Comparison of ENCODE assay signal across 15 mouse cellular contexts in the genomic region with DNA sequence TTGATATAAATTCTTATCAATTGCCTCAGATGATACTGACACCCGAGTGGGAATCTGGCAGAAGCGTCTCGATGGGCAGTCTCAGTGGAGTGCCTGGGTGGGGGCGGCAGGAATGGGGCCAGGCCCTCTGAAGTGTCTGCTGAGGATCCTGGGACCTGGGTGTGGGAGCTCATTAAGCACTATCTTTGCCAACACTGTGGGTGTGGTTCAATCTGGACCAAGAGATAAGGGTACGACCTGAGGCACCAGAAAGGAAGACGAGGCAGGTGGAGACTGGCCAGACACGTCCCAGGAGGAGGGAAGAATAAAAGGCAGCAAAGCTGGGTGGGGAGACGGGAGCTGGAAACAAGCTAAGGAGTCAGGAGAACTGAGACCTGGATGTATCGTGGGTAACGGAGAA. TPM values are rescaled to one million over a fixed set of nuclear protein-coding genes. Genes with fewer than 3 reads are reported as not detected.
DNase-seq lines count a peak whose midpoint lies in the region; ATAC-seq and TF ChIP-seq lines count a peak whose summit lies in the region.
"Had no signal": no experiment of that assay in that cellular context is flagged by ENCODE, and none has a peak within 500 bp of the region (broad histone marks: within the 10 kb centered on the region; RNA-seq: fewer than 3 reads in every experiment).

No protein-coding gene starts in this region.

- H3K9me3 ChIP-seq in lung, embryonic 14.5 days (ENCODE audit: low read depth, low read length): no peaks in the 10 kb centered on the region
- H3K9me3 ChIP-seq in intestine, postnatal 0 days (ENCODE audit: control insufficient read depth): no peaks in the 10 kb centered on the region
- H3K9me3 ChIP-seq: hindbrain, embryonic 13.5 days; midbrain, embryonic 12.5 days; neural tube, embryonic 12.5 days had no signal

- TF ChIP-seq CTCF in lung, embryonic 14.5 days (IDR thresholded peaks at IDR 0.05; ENCODE audit: low read depth): no peak
- TF ChIP-seq CTCF in intestine, postnatal 0 days (IDR thresholded peaks at IDR 0.05; ENCODE audit: low read depth): no peak
- no peak for TF ChIP-seq CTCF in kidney, adult 2 months (conservative IDR thresholded peaks at IDR 0.05; ENCODE audit: insufficient read depth, insufficient read length, low read depth, low read length)

- H3K27me3 ChIP-seq in lung, embryonic 14.5 days (ENCODE audit: insufficient read depth, low read length): no peaks in the 10 kb centered on the region
- H3K27me3 ChIP-seq in intestine, postnatal 0 days (replicated peaks; ENCODE audit: control insufficient read depth, insufficient read depth, low read length): no peaks in the 10 kb centered on the region
- no peaks in the 10 kb centered on the region for H3K27me3 ChIP-seq in kidney, adult 2 months (replicated peaks; ENCODE audit: control insufficient read depth, insufficient read depth, low read length)
- H3K27me3 ChIP-seq: neural tube, embryonic 12.5 days had no signal

- H3K4me2 ChIP-seq in lung, embryonic 14.5 days: no peak overlapping the region
- peak overlapping the region; percentile 40 for H3K4me2 ChIP-seq in intestine, postnatal 0 days (replicated peaks; ENCODE audit: low read depth)
- H3K4me2 ChIP-seq: hindbrain, embryonic 13.5 days; midbrain, embryonic 12.5 days; neural tube, embryonic 12.5 days had no signal

- no peak overlapping the region for H3K9ac ChIP-seq in lung, embryonic 14.5 days
- no peak overlapping the region for H3K9ac ChIP-seq in intestine, postnatal 0 days (ENCODE audit: low read depth, low read length)
- H3K9ac ChIP-seq: hindbrain, embryonic 13.5 days; midbrain, embryonic 12.5 days; neural tube, embryonic 12.5 days had no signal

- ATAC-seq in lung, embryonic 14.5 days (ENCODE audit: insufficient read depth): 0 out of 2 replicates have a peak, but pooled peaks have one; percentile 14
- ATAC-seq in erythroblast, adult 5-6 weeks (replicated peaks; ENCODE audit: low FRiP score, poor library complexity, severe bottlenecking): peak; percentile 90
- ATAC-seq in intestine, postnatal 0 days: no peak
- ATAC-seq: forebrain, embryonic 14.5 days had no signal

- no peaks in the 10 kb centered on the region for H3K36me3 ChIP-seq in lung, embryonic 14.5 days (ENCODE audit: insufficient read depth)
- no peaks in the 10 kb centered on the region for H3K36me3 ChIP-seq in intestine, postnatal 0 days (ENCODE audit: control insufficient read depth, insufficient read depth)
- no peaks in the 10 kb centered on the region for H3K36me3 ChIP-seq in kidney, adult 2 months (ENCODE audit: control insufficient read depth, insufficient read depth, low read length)
- H3K36me3 ChIP-seq: hindbrain, embryonic 13.5 days; midbrain, embryonic 12.5 days; neural tube, embryonic 12.5 days had no signal

- no peak for TF ChIP-seq POLR2A in kidney, adult 2 months (IDR thresholded peaks at IDR 0.05; ENCODE audit: low read depth, low read length)

- 54% methylated on average over 10 of the region's 10 CpGs for WGBS in lung, embryonic 14.5 days
- 32% methylated on average over 10 of the region's 10 CpGs for WGBS in intestine, postnatal 0 days
- 71% methylated on average over 10 of the region's 10 CpGs for WGBS in kidney, adult 2 months

- no peak overlapping the region for H3K27ac ChIP-seq in lung, embryonic 14.5 days (ENCODE audit: low read depth)
- no peak overlapping the region for H3K27ac ChIP-seq in intestine, postnatal 0 days (ENCODE audit: low read depth, low read length)
- H3K27ac ChIP-seq in kidney, adult 2 months (ENCODE audit: insufficient read depth, low read depth, low read length): no peak overlapping the region
- H3K27ac ChIP-seq: hindbrain, embryonic 13.5 days; midbrain, embryonic 12.5 days; neural tube, embryonic 12.5 days had no signal

- H3K4me1 ChIP-seq in lung, embryonic 14.5 days (ENCODE audit: insufficient read depth): no peaks in the 10 kb centered on the region
- no peaks in the 10 kb centered on the region for H3K4me1 ChIP-seq in intestine, postnatal 0 days (replicated peaks; ENCODE audit: control insufficient read depth, insufficient read depth, low read length)
- H3K4me1 ChIP-seq in kidney, adult 2 months (ENCODE audit: control insufficient read depth, insufficient read depth, low read length): no peaks in the 10 kb centered on the region
- H3K4me1 ChIP-seq: hindbrain, embryonic 13.5 days; midbrain, embryonic 12.5 days; neural tube, embryonic 12.5 days had no signal

- no peak for DNase-seq in lung, embryonic 14.5 days
- no peak for DNase-seq in lung, postnatal 10 days
- DNase-seq in spleen, postnatal 14 days (ENCODE audit: low spot score in 2 of 2): peak; percentile 24 to 41
- DNase-seq in layer of hippocampus, postnatal 25 days (ENCODE audit: extremely low spot score in 1 of 2, low spot score in 1 of 2): no peak
- no peak for DNase-seq in kidney, adult 2 months
- DNase-seq: adrenal gland, postnatal 25 days; cerebellum, adult 18-20 months; gastrocnemius, postnatal 10 days had no signal

- H3K4me3 ChIP-seq in lung, embryonic 14.5 days (ENCODE audit: low read depth, low read length): no peak overlapping the region
- H3K4me3 ChIP-seq in intestine, postnatal 0 days (ENCODE audit: low read depth, low read length): no peak overlapping the region
- H3K4me3 ChIP-seq in kidney, adult 2 months (ENCODE audit: insufficient read depth, low read depth, low read length): no peak overlapping the region
- H3K4me3 ChIP-seq: hindbrain, embryonic 13.5 days; midbrain, embryonic 12.5 days; neural tube, embryonic 12.5 days had no signal

RNA-seq across cellular contexts. Expression of a gene that starts 24.9 kb away (rescaled TPM):
- polyA plus RNA-seq in lung, embryonic 14.5 days (2014; fragmentation: Nextera tagmentation; extraction: Ambion mirVana): 3.3 and 3.6 TPM in 2 replicates
- not detected in 2 replicates for total RNA-seq in erythroblast, adult 5-6 weeks (2015; ENCODE audit: low replicate concordance)
- total RNA-seq in erythroblast, adult 5-6 weeks (2017; ENCODE audit: low replicate concordance): not detected in 2 replicates
- polyA plus RNA-seq in intestine, postnatal 0 days (2015; fragmentation: Nextera tagmentation; extraction: Ambion mirVana): 19.8 and 20.7 TPM in 2 replicates
- 10 to 100 TPM; 10.4 to 12.3 TPM for total RNA-seq in layer of hippocampus, postnatal 25 days (2021)
- polyA plus RNA-seq in kidney, adult 2 months (2012; rRNA removed): 30.3 and 44.7 TPM in 2 replicates
- total RNA-seq: adrenal gland, postnatal 25 days had no signal
- polyA plus RNA-seq: forebrain, embryonic 14.5 days had no signal

RNA-seq across cellular contexts. Expression of a gene that starts 41.9 kb away (rescaled TPM):
- 9.0 and 10.3 TPM in 2 replicates for polyA plus RNA-seq in lung, embryonic 14.5 days (2014; fragmentation: Nextera tagmentation; extraction: Ambion mirVana)
- total RNA-seq in erythroblast, adult 5-6 weeks (2015; ENCODE audit: low replicate concordance): not detected in 2 replicates
- total RNA-seq in erythroblast, adult 5-6 weeks (2017; ENCODE audit: low replicate concordance): not detected in 2 replicates
- 119 TPM in 2 replicates for polyA plus RNA-seq in intestine, postnatal 0 days (2015; fragmentation: Nextera tagmentation; extraction: Ambion mirVana)
- total RNA-seq in layer of hippocampus, postnatal 25 days (2021): not detected
- polyA plus RNA-seq in kidney, adult 2 months (2012; rRNA removed): 166 and 182 TPM in 2 replicates
- total RNA-seq: adrenal gland, postnatal 25 days; gastrocnemius, postnatal 10 days; left cerebral cortex, adult 18-20 months had no signal
- polyA plus RNA-seq: forebrain, embryonic 14.5 days; hindbrain, embryonic 13.5 days; neural tube, embryonic 12.5 days had no signal

RNA-seq across cellular contexts. Expression of a gene that starts 51.9 kb away (rescaled TPM):
- 0.12 and 0.22 TPM in 2 replicates for polyA plus RNA-seq in lung, embryonic 14.5 days (2014; fragmentation: Nextera tagmentation; extraction: Ambion mirVana)
- 0.63 TPM in 1 of 2 replicates, not detected in the other for total RNA-seq in erythroblast, adult 5-6 weeks (2015; ENCODE audit: low replicate concordance)
- total RNA-seq in erythroblast, adult 5-6 weeks (2017; ENCODE audit: low replicate concordance): 0.51 and 0.84 TPM in 2 replicates
- polyA plus RNA-seq in intestine, postnatal 0 days (2015; fragmentation: Nextera tagmentation; extraction: Ambion mirVana): 0.29 and 0.42 TPM in 2 replicates
- under 1 TPM; 0.47 to 0.71 TPM for total RNA-seq in layer of hippocampus, postnatal 25 days (2021)
- 0.06 and 0.08 TPM in 2 replicates for polyA plus RNA-seq in kidney, adult 2 months (2012; rRNA removed)
- total RNA-seq: adrenal gland, postnatal 25 days; gastrocnemius, postnatal 10 days had no signal

RNA-seq across cellular contexts. Expression of a gene that starts 51.9 kb away (rescaled TPM):
- polyA plus RNA-seq in lung, embryonic 14.5 days (2014; fragmentation: Nextera tagmentation; extraction: Ambion mirVana): 161 and 166 TPM in 2 replicates
- 28.4 and 35.1 TPM in 2 replicates for total RNA-seq in erythroblast, adult 5-6 weeks (2015; ENCODE audit: low replicate concordance)
- total RNA-seq in erythroblast, adult 5-6 weeks (2017; ENCODE audit: low replicate concordance): 12.6 and 20.6 TPM in 2 replicates
- 76.2 and 79.9 TPM in 2 replicates for polyA plus RNA-seq in intestine, postnatal 0 days (2015; fragmentation: Nextera tagmentation; extraction: Ambion mirVana)
- total RNA-seq in layer of hippocampus, postnatal 25 days (2021): 10 to 100 TPM; 56.0 to 65.6 TPM
- 24.0 and 29.4 TPM in 2 replicates for polyA plus RNA-seq in kidney, adult 2 months (2012; rRNA removed)

Comparison
In these comparisons a context has a peak if more than half of its experiments do, and no peak if none do; other contexts are left out.
1. DNase-seq: peak in spleen, postnatal 14 days (2 of 2); none in lung, embryonic 14.5 days (single experiment), lung, postnatal 10 days (single experiment), layer of hippocampus, postnatal 25 days (0 of 2) and kidney, adult 2 months (single experiment).
2. RNA of a gene that starts 41.9 kb away (polyA plus RNA-seq): 166 to 182 TPM in kidney, adult 2 months and 119 TPM in intestine, postnatal 0 days; 9.0 to 10.3 TPM in lung, embryonic 14.5 days; every median in the first group is over 10 times any median in the second.